Mouse (Mus musculus) stomach, embryonic 15.5 days (tissue): ENCODE measurements at regions not wholly inside any gene's neighbourhood (a gene's known extent, or its start where the extent isn't known, plus 50 kb on each side); places are given as distances from the start of the nearest gene placed in this dataset.

Experiments
- ATAC-seq: fragments of 200-750 bp; cut with Nextera tagmentation; 2 replicates; pipeline ENCODE4 v1.8.0; 2017; ENCODE audit warnings: low read depth, moderate number of reproducible peaks, moderate TSS enrichment; ENCODE audit not compliant: insufficient read depth, low FRiP score
- H3K27ac ChIP-seq: fragments of 300-500 bp; sonication (generic); 2 replicates; pipeline ENCODE4 v1.5.1; 2015; ENCODE audit warnings: mild to moderate bottlenecking, inconsistent platforms
- H3K27me3 ChIP-seq: fragments of 300-500 bp; sonication (generic); replicated peaks from 2 replicates; pipeline ENCODE4 v1.6.1; 2015; ENCODE audit warnings: inconsistent platforms
- H3K36me3 ChIP-seq: fragments of 300-500 bp; sonication (generic); 2 replicates; pipeline ENCODE4 v1.6.1; 2015; ENCODE audit warnings: inconsistent platforms
- H3K4me1 ChIP-seq: fragments of 300-500 bp; sonication (generic); 2 replicates; pipeline ENCODE4 v1.6.1; 2015; ENCODE audit warnings: inconsistent platforms
- H3K4me2 ChIP-seq: fragments of 300-500 bp; sonication (generic); 2 replicates; pipeline ENCODE4 v1.6.1; 2015; ENCODE audit warnings: mild to moderate bottlenecking, inconsistent platforms
- H3K4me3 ChIP-seq: fragments of 300-500 bp; sonication (generic); replicated peaks from 2 replicates; pipeline ENCODE4 v1.5.1; 2015; ENCODE audit warnings: inconsistent platforms
- H3K9ac ChIP-seq: fragments of 300-500 bp; sonication (generic); 2 replicates; pipeline ENCODE4 v1.6.1; 2015; ENCODE audit warnings: inconsistent platforms
- H3K9me3 ChIP-seq: fragments of 300-500 bp; sonication (generic); 2 replicates; pipeline ENCODE4 v1.6.1; 2016; ENCODE audit warnings: inconsistent platforms
- WGBS: fragments of 180-500 bp; shearing (Covaris S2); methylation state at CpG from one replicate; pipeline ENCODE4 v1.1.7; 2015; 5-methylcytosine and 5-hydroxymethylcytosine counted together

- Histone ChIP-seq H3K4me2 (no peak overlapping the region), H3K4me1 (no peaks in the 10 kb centered on the region), H3K27me3 (no peaks in the 10 kb centered on the region), H3K36me3 (no peaks in the 10 kb centered on the region), H3K9ac (no peak overlapping the region), H3K4me3 (no peak overlapping the region), H3K9me3 (no peaks in the 10 kb centered on the region), H3K27ac (no peak overlapping the region)
- no peak for ATAC-seq
- WGBS = 37% methylated on average over 11 of the region's 11 CpGs
Measured at GRCm38 (mm10) chr1:30536989-30537975, 336.4 kb downstream of the Phf3 start.

GRCm38 (mm10) chr1:30517348-30517747, 356.4 kb downstream of the Phf3 start:
- Histone ChIP-seq H3K36me3 (no peaks in the 10 kb centered on the region), H3K9ac (no peak overlapping the region), H3K4me3 (no peak overlapping the region), H3K9me3 (no peaks in the 10 kb centered on the region), H3K27me3 (no peaks in the 10 kb centered on the region), H3K27ac (no peak overlapping the region), H3K4me1 (no peaks in the 10 kb centered on the region), H3K4me2 (no peak overlapping the region)
- ATAC-seq = no peak
- WGBS = 57% methylated on average over 3 of the region's 3 CpGs

- no peak for ATAC-seq
- no peak overlapping the region for H3K4me2 ChIP-seq
- no peaks in the 10 kb centered on the region for H3K9me3 ChIP-seq
- WGBS = 89% methylated on average over 6 of the region's 6 CpGs
- H3K36me3 ChIP-seq = no peaks in the 10 kb centered on the region
- no peak overlapping the region for H3K4me3 ChIP-seq
- no peak overlapping the region for H3K27ac ChIP-seq
- H3K27me3 ChIP-seq = no peaks in the 10 kb centered on the region
- no peaks in the 10 kb centered on the region for H3K4me1 ChIP-seq
- H3K9ac ChIP-seq = no peak overlapping the region
Measured at GRCm38 (mm10) chr1:30515846-30516245, 357.9 kb downstream of the Phf3 start.

- no peaks in the 10 kb centered on the region for H3K9me3 ChIP-seq
- H3K4me3 ChIP-seq = no peak overlapping the region
- no peak overlapping the region for H3K27ac ChIP-seq
- H3K9ac ChIP-seq = no peak overlapping the region
- no peaks in the 10 kb centered on the region for H3K36me3 ChIP-seq
- 26% methylated on average over 1 of the region's 1 CpGs for WGBS
- no peaks in the 10 kb centered on the region for H3K4me1 ChIP-seq
- no peak for ATAC-seq
- no peaks in the 10 kb centered on the region for H3K27me3 ChIP-seq
- no peak overlapping the region for H3K4me2 ChIP-seq
Measured at GRCm38 (mm10) chr1:30503224-30503623, 370.5 kb downstream of the Phf3 start.

- Histone ChIP-seq H3K9me3 (no peaks in the 10 kb centered on the region), H3K4me3 (no peak overlapping the region), H3K9ac (no peak overlapping the region), H3K27ac (no peak overlapping the region), H3K36me3 (no peaks in the 10 kb centered on the region), H3K4me2 (no peak overlapping the region), H3K4me1 (no peaks in the 10 kb centered on the region), H3K27me3 (no peaks in the 10 kb centered on the region)
- WGBS = 82% methylated on average over 4 of the region's 4 CpGs
- ATAC-seq = no peak
Measured at GRCm38 (mm10) chr1:30460295-30460958, 413.3 kb downstream of the Phf3 start.

- H3K9ac ChIP-seq = no peak overlapping the region
- no peak overlapping the region for H3K4me3 ChIP-seq
- H3K9me3 ChIP-seq = no peaks in the 10 kb centered on the region
- no peak overlapping the region for H3K27ac ChIP-seq
- no peaks in the 10 kb centered on the region for H3K27me3 ChIP-seq
- no peak for ATAC-seq
- WGBS = 50% methylated on average over 1 of the region's 1 CpGs
- no peak overlapping the region for H3K4me2 ChIP-seq
- no peaks in the 10 kb centered on the region for H3K4me1 ChIP-seq
- no peaks in the 10 kb centered on the region for H3K36me3 ChIP-seq
Measured at GRCm38 (mm10) chr1:30437964-30438363, 435.8 kb downstream of the Phf3 start.

GRCm38 (mm10) chr1:30416582-30416981, 457.1 kb downstream of the Phf3 start:
- H3K27me3 ChIP-seq = no peaks in the 10 kb centered on the region
- no peaks in the 10 kb centered on the region for H3K36me3 ChIP-seq
- H3K4me1 ChIP-seq = no peaks in the 10 kb centered on the region
- no peak overlapping the region for H3K4me3 ChIP-seq
- ATAC-seq = no peak
- H3K4me2 ChIP-seq = no peak overlapping the region
- H3K27ac ChIP-seq = no peak overlapping the region
- H3K9ac ChIP-seq = no peak overlapping the region
- H3K9me3 ChIP-seq = no peaks in the 10 kb centered on the region

GRCm38 (mm10) chr1:30414881-30415439, 458.8 kb downstream of the Phf3 start:
- 17% methylated on average over 2 of the region's 2 CpGs for WGBS
- Histone ChIP-seq H3K27me3 (no peaks in the 10 kb centered on the region), H3K4me2 (no peak overlapping the region), H3K4me3 (no peak overlapping the region), H3K9me3 (no peaks in the 10 kb centered on the region), H3K27ac (no peak overlapping the region), H3K4me1 (no peaks in the 10 kb centered on the region), H3K36me3 (no peaks in the 10 kb centered on the region), H3K9ac (no peak overlapping the region)
- no peak for ATAC-seq
